Mouse (Mus musculus): ENCODE measurements at regions not wholly inside any gene's neighbourhood (a gene's known extent, or its start where the extent isn't known, plus 50 kb on each side); places are given as distances from the start of the nearest gene placed in this dataset.
"Not testable (repeated sequence)": the region's sequence is repeated elsewhere in the genome, so short reads cannot be mapped to it uniquely, and the experiment has no call there.

DNA sequence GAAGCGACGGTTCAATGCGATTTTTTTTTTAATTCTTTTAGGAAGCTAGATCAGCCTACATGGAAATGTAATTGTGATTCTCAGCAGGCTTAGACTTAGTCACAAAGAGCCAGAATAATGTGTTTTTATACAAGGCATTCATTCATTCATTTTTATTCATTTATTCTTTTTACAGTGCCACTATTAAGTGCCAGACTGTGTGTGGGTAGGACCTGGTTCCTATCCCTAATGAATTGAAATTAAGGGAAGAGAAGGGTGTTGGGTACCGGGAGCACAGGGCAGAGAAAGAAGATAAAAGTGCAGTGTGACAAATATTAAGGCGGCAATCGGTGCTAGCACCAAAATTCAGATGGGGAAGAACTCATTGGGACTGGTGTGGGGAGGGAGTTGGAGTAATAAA, 94.8 kb upstream of the Abca1 start:
- Histone ChIP-seq H3K9me3 (no peaks in the 10 kb centered on the region), H3K36me3 (no peaks in the 10 kb centered on the region), H3K4me2 (replicated peaks) (no peak overlapping the region), H3K4me1 (no peaks in the 10 kb centered on the region; the same call in 1 of the 2 replicates), H3K27me3 (no peaks in the 10 kb centered on the region), H3K9ac (no peak overlapping the region), H3K27ac (no peak overlapping the region), H3K4me3 (no peak overlapping the region)
- ATAC-seq (ENCODE audit: low FRiP score, low read depth), result no peak
- 88% methylated on average over 6 of the region's 6 CpGs for WGBS

DNA sequence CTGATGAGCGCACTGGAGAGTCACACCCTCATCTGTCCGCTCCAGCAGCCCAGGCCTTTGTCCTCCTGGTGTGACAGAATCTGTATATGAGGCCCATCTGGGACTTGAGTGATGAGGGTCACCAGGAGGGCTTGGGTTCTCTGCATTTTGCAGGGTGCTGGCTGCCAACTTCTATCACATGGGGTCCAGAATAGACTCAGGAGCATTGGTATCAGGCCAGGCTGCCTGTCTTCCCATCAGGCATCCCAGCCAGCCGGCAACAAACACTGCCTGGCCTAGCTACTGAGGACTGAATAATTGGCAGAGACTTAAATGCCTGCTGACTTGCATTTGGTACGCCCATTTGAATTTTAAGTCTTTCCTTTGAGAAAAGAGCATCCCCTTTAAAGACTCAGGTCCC, 94.0 kb upstream of the Abca1 start:
- Histone ChIP-seq H3K4me3 (no peak overlapping the region), H3K4me1 (no peaks in the 10 kb centered on the region; the same call in 1 of the 2 replicates), H3K9ac (no peak overlapping the region), H3K4me2 (replicated peaks) (no peak overlapping the region), H3K27ac (no peak overlapping the region), H3K36me3 (no peaks in the 10 kb centered on the region), H3K9me3 (no peaks in the 10 kb centered on the region), H3K27me3 (no peaks in the 10 kb centered on the region)
- no peak for ATAC-seq (ENCODE audit: low FRiP score, low read depth)
- WGBS, result 44% methylated on average over 4 of the region's 4 CpGs

DNA sequence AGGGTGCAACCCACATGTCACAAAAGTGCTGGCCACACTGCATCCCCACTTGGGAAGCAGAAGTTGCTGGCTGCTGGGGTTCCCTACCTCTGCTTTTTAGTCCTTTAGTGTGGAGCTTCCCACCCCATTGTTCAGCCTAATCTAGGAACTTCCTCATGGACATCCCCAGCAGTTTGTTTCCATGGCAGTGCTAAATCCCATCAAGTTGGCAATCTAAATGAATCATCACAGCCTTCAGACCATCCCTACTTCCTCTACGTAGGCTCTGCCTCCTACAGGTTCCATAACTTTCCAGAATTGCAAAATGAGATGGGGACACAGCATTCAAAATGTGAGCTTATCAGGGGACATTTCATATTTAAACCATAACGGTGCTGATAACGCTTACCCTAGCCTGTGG, 90.6 kb upstream of the Abca1 start:
- Histone ChIP-seq H3K9me3 (no peaks in the 10 kb centered on the region), H3K4me2 (replicated peaks) (no peak overlapping the region), H3K4me1 (peaks cover 13% of the 10 kb centered on the region; the same call in 1 of the 2 replicates), H3K36me3 (no peaks in the 10 kb centered on the region), H3K27ac (no peak overlapping the region), H3K4me3 (no peak overlapping the region), H3K27me3 (no peaks in the 10 kb centered on the region), H3K9ac (no peak overlapping the region)
- no peak for ATAC-seq (ENCODE audit: low FRiP score, low read depth)
- 90% methylated on average over 3 of the region's 3 CpGs for WGBS

DNA sequence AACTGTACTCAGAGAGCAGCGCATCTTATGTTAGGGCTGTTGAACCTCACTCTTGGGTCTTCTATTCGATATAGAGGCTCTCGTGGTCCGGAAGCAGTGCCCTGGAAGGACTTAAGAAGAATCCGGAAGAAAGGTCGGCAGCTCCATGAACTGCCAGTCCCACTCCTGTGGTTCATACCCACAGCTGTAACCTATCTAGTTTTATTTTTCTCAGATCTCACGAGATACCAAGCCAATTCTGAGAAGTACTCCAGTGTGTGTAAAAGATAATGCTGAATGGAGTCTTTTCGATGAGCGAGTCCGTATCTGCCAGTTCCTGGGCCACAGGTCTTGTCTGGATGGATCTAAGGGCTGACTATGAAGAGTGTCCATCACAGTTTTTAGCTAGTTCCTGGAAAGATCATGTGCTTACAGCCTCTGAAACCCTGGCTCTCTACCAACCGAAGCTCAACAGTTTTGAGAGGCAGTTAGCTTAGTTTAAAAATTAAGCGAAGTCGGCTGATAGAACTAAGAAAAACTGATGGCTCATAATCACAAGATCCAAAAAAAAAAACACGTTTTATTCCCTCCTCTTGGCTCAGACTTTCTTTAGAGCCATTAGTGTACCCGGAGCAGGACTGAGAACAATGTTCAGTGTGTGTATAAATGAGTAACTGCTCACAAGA, 86.5 kb upstream of the Abca1 start:
- H3K9me3 ChIP-seq, result no peaks in the 10 kb centered on the region
- H3K36me3 ChIP-seq, result no peaks in the 10 kb centered on the region
- H3K27ac ChIP-seq, result no peak overlapping the region
- peaks cover 13% of the 10 kb centered on the region; the same call in 1 of the 2 replicates for H3K4me1 ChIP-seq
- H3K27me3 ChIP-seq, result no peaks in the 10 kb centered on the region
- ATAC-seq (ENCODE audit: low FRiP score, low read depth), result no peak
- 75% methylated on average over 15 of the region's 15 CpGs for WGBS
- H3K4me2 ChIP-seq (replicated peaks), result no peak overlapping the region
- no peak overlapping the region for H3K9ac ChIP-seq
- no peak overlapping the region for H3K4me3 ChIP-seq

DNA sequence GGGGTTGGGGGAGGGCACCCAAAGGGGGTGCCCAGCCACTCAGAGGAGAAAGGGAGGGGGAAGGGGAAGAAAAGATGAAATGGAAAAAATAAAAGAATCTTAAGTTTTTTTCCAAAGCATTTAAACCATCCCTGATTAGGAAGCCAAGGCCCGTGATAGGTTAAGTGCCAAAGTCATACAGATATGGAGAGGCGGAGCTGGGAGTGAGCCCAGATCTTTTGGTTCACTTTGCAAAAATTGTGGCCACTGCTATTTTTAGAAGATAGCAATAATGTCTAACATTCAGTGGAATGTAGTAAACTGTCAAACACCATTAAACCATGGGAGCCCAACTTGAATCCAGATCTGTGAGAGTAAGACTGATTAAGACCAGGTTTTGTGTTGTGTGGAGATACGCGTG, 85.9 kb upstream of the Abca1 start:
- Histone ChIP-seq H3K4me3 (no peak overlapping the region), H3K9ac (no peak overlapping the region), H3K9me3 (no peaks in the 10 kb centered on the region), H3K27me3 (no peaks in the 10 kb centered on the region), H3K4me1 (peaks cover 13% of the 10 kb centered on the region; the same call in 1 of the 2 replicates), H3K27ac (no peak overlapping the region), H3K4me2 (replicated peaks) (no peak overlapping the region), H3K36me3 (no peaks in the 10 kb centered on the region)
- no peak for ATAC-seq (ENCODE audit: low FRiP score, low read depth)
- WGBS, result 77% methylated on average over 4 of the region's 4 CpGs

DNA sequence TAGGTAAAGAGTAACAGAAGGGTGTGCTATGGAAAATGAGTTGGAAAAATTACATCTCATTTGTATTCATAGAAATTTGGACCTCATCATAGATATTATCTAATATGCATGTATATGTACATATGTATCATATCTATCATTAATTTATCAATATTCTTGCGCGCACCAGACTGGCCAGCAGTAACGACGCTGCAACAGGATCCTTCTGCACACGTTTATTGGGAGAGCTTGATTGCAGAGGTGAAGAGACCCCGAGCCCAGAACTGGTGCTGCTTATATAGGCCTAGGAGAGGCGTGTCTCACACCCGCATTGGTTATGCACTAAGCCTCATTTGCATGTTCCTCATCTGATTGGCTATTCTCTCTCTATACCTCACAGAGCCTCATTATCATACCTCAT, 83.8 kb upstream of the Abca1 start:
- not testable (repeated sequence) for H3K27ac ChIP-seq; H3K9me3 ChIP-seq; H3K36me3 ChIP-seq; H3K9ac ChIP-seq; ATAC-seq (ENCODE audit: low FRiP score, low read depth); H3K4me3 ChIP-seq; H3K27me3 ChIP-seq; H3K4me2 ChIP-seq (replicated peaks)
- WGBS, result 88% methylated on average over 8 of the region's 8 CpGs
- H3K4me1 ChIP-seq, result peaks cover 12% of the 10 kb centered on the region; the same call in 1 of the 2 replicates

DNA sequence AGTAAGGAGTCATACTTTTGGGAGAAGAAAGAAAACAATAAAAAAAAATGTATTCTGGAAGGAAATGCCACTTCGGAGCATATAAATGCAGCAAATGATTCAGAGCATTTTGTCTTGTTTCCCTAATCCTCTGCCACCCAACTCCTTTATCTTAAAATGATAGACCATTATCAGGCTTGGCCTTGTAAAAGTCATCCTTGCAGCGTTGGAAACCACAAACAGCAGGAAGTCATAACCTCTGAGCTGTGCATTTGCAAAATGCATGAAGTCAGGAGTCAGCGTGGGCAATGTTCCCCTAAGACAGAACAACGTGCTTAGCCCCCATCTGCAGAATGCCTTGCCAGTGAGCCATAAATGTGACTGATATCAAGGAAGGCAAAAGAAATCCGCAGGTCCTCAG, 80.2 kb upstream of the Abca1 start:
- Histone ChIP-seq H3K27ac (no peak overlapping the region), H3K9me3 (no peaks in the 10 kb centered on the region), H3K4me2 (replicated peaks) (no peak overlapping the region), H3K27me3 (no peaks in the 10 kb centered on the region), H3K9ac (no peak overlapping the region), H3K4me1 (no peaks in the 10 kb centered on the region; the same call in 1 of the 2 replicates), H3K4me3 (no peak overlapping the region), H3K36me3 (no peaks in the 10 kb centered on the region)
- WGBS, result 49% methylated on average over 5 of the region's 5 CpGs
- no peak for ATAC-seq (ENCODE audit: low FRiP score, low read depth)

DNA sequence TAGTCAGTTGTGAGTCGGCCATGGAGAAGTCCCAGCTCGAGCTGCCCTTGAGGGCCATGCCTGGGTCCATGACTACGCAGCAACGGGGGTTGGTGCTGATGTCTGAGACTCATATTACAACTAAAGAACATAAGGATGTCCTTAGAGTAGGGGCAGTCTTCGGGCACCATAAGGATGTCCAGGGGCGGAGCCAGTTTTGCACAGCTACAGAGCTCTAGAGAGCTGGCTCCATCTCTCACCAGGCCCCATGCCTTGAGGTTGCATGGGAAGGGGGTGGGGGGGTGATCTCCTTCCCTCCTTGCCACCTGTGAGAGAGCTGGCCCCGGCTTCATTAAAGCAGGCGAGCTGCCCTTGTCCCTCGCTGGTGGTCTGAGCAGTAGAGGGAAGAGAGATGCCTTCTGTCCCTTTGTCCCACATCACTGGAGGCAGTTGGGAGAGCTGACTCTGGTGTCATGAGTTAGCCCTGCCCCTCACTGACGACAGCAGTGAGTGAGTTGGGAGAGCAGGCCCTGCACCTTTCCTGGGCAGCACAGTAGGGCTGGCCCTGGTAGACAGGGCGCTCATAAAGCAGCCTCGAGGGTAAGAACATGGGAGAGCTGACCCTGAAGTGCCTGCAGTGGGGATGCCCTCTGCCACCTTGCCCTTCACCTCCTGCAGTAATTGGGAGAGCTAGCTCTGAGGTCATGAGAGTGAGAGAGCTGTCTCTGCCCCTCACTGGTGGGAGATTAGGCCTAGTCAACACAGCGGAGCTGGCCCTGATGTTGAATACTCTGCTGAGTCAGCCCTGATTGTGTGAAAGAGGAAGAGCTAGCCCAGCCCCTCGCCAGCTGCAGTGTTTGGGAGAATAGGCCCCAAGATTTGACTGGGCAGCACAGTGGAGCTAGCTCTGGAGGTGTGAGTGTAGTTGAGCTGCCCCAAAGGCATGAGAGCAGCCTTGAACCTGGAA, 78.9 kb upstream of the Abca1 start:
- no peaks in the 10 kb centered on the region for H3K9me3 ChIP-seq
- no peaks in the 10 kb centered on the region for H3K27me3 ChIP-seq
- no peak for ATAC-seq (ENCODE audit: low FRiP score, low read depth)
- no peak overlapping the region for H3K27ac ChIP-seq
- no peaks in the 10 kb centered on the region for H3K36me3 ChIP-seq
- H3K9ac ChIP-seq, result no peak overlapping the region
- no peaks in the 10 kb centered on the region; the same call in 1 of the 2 replicates for H3K4me1 ChIP-seq
- WGBS, result 73% methylated on average over 14 of the region's 14 CpGs
- no peak overlapping the region for H3K4me3 ChIP-seq
- H3K4me2 ChIP-seq (replicated peaks), result no peak overlapping the region

DNA sequence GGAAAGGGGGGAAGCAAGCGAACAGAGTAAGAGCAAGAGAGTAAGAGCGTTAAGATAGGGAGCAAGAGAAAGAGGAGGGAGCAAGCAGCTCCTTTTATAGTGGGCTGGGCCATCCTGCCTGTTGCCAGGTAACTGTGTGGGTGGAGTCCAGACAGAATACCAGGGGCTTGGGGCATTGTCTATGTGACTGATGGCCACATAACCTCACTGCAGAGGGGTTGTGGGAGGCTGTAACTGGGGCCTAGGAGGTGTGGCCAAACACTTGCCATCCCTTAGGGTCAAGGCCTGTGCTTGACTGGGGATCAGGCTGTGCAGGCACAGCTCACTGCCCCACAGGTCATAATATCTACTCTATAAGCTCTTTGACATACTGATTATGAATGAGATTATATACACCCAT, 76.2 kb upstream of the Abca1 start:
- H3K9me3 ChIP-seq, result no peaks in the 10 kb centered on the region
- ATAC-seq (ENCODE audit: low FRiP score, low read depth), result no peak
- no peak overlapping the region for H3K27ac ChIP-seq
- H3K27me3 ChIP-seq, result no peaks in the 10 kb centered on the region
- no peak overlapping the region for H3K9ac ChIP-seq
- H3K4me1 ChIP-seq, result no peaks in the 10 kb centered on the region; the same call in 1 of the 2 replicates
- no peaks in the 10 kb centered on the region for H3K36me3 ChIP-seq
- WGBS, result 47% methylated on average over 2 of the region's 2 CpGs
- no peak overlapping the region for H3K4me2 ChIP-seq (replicated peaks)
- H3K4me3 ChIP-seq, result no peak overlapping the region

DNA sequence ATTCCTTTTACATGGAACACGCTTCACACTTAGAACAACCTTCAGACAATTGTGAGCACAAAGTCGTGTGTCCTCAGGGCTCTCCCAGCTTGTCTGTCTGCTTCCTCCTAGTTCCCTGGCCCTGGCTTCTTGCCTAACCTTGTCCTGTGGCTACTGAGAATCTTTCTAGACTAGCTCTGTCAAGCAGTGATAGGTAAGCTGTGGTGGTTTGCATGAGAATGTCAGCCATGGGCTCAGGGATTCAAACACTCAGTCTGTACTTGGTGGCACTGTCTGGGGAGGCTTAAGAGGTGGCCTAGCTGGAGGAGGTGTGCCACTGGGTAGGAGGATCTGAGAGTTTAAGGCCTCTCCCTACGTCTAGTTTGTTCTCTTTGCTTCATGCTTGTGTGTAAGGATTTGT, 72.7 kb upstream of the Abca1 start:
- H3K36me3 ChIP-seq, result no peaks in the 10 kb centered on the region
- WGBS, result 82% methylated on average over 3 of the region's 3 CpGs
- no peaks in the 10 kb centered on the region for H3K27me3 ChIP-seq
- no peak for ATAC-seq (ENCODE audit: low FRiP score, low read depth)
- H3K9ac ChIP-seq, result no peak overlapping the region
- no peak overlapping the region for H3K27ac ChIP-seq
- H3K4me2 ChIP-seq (replicated peaks), result no peak overlapping the region
- H3K4me1 ChIP-seq, result peaks cover 3% of the 10 kb centered on the region; the same call in 1 of the 2 replicates
- no peaks in the 10 kb centered on the region for H3K9me3 ChIP-seq
- H3K4me3 ChIP-seq, result no peak overlapping the region

DNA sequence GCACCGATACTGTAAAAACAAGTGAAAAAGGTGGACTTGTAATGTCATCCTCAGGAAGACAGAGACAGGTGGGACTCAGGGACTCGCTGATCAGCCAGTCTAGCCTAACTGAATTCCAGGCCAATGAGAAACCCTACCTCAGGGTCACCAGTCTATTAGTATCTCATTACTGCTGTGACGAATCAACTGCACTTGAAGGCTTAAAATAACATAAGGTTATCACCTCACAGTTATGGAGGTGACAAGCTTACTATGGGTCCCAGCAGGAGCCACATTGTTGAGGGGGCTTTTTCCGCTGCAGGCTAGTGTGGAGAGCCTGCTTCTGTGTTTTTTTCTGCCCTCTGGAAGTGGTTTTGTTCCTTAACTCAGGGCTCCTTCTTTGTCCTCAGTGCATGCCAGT, 72.2 kb upstream of the Abca1 start:
- Histone ChIP-seq H3K9me3 (no peaks in the 10 kb centered on the region), H3K27ac (no peak overlapping the region), H3K36me3 (no peaks in the 10 kb centered on the region), H3K9ac (no peak overlapping the region), H3K4me1 (peaks cover 3% of the 10 kb centered on the region; the same call in 1 of the 2 replicates), H3K4me3 (no peak overlapping the region), H3K27me3 (no peaks in the 10 kb centered on the region), H3K4me2 (replicated peaks) (no peak overlapping the region)
- WGBS, result 55% methylated on average over 4 of the region's 4 CpGs
- no peak for ATAC-seq (ENCODE audit: low FRiP score, low read depth)

DNA sequence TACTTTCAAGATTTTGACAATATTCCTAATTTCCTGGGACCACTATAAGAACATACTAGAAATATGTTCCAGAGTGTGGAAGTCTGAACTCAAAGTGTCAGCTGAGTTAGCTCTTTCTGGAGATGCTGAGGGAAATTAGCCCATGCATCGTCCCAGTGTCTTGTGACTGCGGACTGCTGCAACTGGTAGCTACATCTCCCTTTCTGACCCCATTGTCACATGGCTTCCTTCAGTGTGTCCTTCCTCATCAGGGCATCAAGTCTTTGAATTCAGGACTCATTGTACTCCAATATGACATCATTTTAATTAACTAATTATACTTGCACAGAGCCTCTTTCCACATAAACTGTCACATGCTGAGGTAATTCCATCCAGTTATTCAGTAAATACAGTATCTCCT, 71.4 kb upstream of the Abca1 start:
- Histone ChIP-seq H3K36me3 (no peaks in the 10 kb centered on the region), H3K27me3 (no peaks in the 10 kb centered on the region), H3K9me3 (no peaks in the 10 kb centered on the region), H3K4me1 (peaks cover 3% of the 10 kb centered on the region; the same call in 1 of the 2 replicates), H3K4me2 (replicated peaks) (no peak overlapping the region), H3K27ac (no peak overlapping the region), H3K4me3 (no peak overlapping the region), H3K9ac (no peak overlapping the region)
- no peak for ATAC-seq (ENCODE audit: low FRiP score, low read depth)
- 86% methylated on average over 2 of the region's 2 CpGs for WGBS
